Mouse (Mus musculus): ENCODE measurements around the gene Tuba8.

DNA sequence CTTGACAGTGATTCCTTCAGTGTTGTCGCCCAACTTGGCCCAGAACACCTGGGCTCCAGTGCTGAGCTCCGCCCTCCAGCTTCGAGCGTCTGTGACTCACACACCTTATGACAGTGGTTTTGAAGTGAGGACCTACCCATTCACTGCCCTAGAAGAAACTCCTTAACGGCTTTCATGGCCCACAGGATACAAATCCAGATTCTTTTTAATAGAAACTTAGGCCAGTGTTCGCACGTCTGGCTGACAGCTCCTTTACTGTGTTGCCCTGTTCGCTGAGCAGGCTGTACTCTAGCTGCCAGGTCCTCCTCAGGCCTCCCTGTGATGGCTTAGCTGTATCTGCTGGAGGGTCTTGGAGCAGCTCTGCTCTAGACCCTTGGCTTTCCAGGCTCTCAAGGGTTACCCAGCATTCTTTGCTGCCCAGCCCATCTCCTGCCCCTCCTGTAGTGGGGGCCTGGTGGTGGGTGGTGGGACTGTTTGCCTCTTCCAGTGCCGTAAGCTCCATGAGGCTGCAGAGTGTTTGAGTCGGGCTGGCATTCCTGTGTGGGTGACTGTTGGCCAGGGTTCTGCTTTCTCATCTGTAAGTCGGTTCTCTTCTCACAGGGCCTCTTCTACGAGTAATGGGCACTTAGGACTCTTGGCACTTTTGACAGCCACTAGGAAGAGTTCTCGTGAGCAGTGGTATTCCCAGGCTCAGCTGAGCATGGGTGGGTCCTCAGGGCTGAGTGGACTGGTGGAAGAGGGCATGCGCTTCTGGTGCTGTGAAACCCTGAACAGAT is 15.4 kb upstream of the Tuba8 start:
- TF ChIP-seq CTCF (IDR thresholded peaks at IDR 0.05; ENCODE audit: low read depth, low read length) = no peak
- TF ChIP-seq POLR2A (IDR thresholded peaks at IDR 0.05; ENCODE audit: insufficient read depth, low read length) = no peak

All from ES-Bruce4 (cell line).